Mouse (Mus musculus) embryonic fibroblast, embryonic 13.5 days (primary cell): Measurements from ENCODE around the gene Khk. TPM values are rescaled to one million over a fixed set of nuclear protein-coding genes. Genes with fewer than 3 reads are reported as not detected.

Experiments used
- H3K27ac ChIP-seq: 2 replicates; pipeline ENCODE4 v1.5.1; 2012; ENCODE audit warnings: low read length, control low read depth, inconsistent platforms; ENCODE audit not compliant: insufficient read depth
- H3K4me1 ChIP-seq: 2 replicates; pipeline ENCODE4 v1.6.1; 2011; ENCODE audit warnings: low read length; ENCODE audit not compliant: control insufficient read depth, insufficient read depth
- H3K4me3 ChIP-seq: 2 replicates; pipeline ENCODE4 v1.5.1; 2011; ENCODE audit warnings: mild to moderate bottlenecking, control low read depth, low read length; ENCODE audit not compliant: insufficient read depth
- CTCF ChIP-seq: IDR thresholded peaks from 2 replicates; pipeline ENCODE4 v1.5.1; 2011; ENCODE audit warnings: mild to moderate bottlenecking, control low read depth, low read length, moderate library complexity, borderline replicate concordance; ENCODE audit not compliant: insufficient read depth
- POLR2A ChIP-seq: IDR thresholded peaks from 2 replicates; pipeline ENCODE4 v1.6.1; 2011; ENCODE audit warnings: low read depth, mild to moderate bottlenecking, control low read depth, low read length, moderate library complexity
- polyA plus RNA-seq: library from polyadenylated mRNA; stranded (reverse); fragments of >200 nt; gene quantifications from 2 replicates; pipeline ENCODE4 v1.2.4, GENCODE M21; 2011; ENCODE audit warnings: low read depth; ENCODE audit not compliant: missing spikeins, insufficient read length

Khk gene
- polyA plus RNA-seq, 1 experiment: 12.4 TPM

DNA sequence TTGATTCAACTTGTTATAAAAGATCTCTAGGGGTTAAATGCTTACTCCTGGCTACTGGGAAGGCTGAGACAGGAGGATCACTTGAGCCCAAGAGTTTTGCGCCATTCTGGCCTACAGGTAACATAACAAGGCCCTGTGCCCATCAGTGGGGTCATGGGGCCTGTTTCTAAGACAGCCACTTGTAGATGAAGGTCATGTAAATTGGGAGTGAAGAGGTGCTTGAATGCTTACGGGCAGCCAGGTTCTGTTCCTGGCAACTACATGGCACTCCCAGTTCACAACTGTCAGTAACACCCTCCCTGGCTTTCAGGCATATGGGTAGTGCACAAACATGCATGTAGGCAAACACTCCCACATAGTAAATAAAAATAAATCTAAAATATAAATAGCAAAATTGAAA, 29.7 kb downstream of the Khk start:
- Histone ChIP-seq H3K27ac (no peak overlapping the region), H3K4me1 (peaks cover 2% of the 10 kb centered on the region; the same call in 1 of the 2 replicates), H3K4me3 (no peak overlapping the region)
- no peak for TF ChIP-seq POLR2A
- TF ChIP-seq CTCF: no peak

DNA sequence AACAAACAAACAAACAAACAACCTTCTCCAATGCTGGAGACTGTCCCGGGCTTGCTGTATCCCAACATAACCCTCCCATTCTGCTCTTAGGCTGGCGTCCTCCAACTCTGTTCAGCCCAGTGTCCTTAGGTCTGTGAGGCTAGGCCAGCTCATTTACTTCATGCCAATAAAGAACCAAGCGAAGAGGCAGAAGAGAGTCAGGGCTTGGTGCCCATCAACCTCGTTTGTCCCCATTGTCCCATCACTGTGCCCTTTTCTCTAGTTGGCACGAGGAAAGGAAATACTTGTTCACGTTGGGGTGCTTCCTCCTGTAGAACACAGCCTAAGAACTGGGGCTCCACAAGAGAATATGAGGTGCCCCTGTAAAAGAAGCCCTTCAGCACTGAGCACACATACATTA, 30.5 kb downstream of the Khk start:
- Histone ChIP-seq H3K4me3 (no peak overlapping the region), H3K27ac (no peak overlapping the region), H3K4me1 (no peaks in the 10 kb centered on the region)
- TF ChIP-seq CTCF (no peak), POLR2A (no peak)

DNA sequence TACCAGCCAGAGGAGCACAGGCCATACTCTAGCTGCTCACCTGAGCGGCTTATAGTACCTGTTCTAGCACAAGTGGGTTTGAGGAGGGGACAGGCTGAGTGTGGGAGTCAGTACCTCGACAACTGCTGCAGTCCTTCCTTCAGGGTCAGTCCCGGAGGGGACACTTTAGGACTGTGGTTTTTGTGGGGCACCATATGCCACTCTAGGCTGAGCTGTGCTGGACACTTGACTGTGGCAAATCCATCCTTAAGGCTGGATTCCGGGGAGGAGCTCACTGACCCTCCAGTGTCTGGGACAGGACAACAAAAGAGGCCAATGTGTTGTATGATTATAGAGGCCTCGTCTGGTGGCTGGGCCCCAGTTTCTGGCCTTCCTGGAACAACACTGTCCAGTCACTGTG, 31.3 kb downstream of the Khk start:
- Histone ChIP-seq H3K27ac (no peak overlapping the region), H3K4me1 (no peaks in the 10 kb centered on the region), H3K4me3 (no peak overlapping the region)
- TF ChIP-seq POLR2A (no peak), CTCF (no peak)

DNA sequence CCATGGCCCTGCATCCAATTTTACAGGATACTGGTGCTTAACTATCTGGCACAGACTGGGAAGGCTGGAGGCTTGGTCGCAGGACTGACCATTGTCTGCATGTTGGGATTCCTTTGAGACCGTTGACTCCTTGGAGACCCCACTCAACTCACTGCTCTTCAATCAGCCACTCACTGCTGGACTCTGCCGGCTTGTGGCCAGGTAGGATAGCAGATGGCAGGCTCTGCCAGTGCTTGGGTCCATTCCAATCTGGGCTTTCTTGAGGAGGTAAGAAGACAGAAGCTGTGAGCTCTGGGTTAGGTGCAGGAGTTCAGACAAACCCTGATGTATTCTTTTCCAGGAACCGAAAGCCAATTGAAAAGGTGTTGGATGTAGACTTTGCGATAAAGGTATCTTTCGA, 32.8 kb downstream of the Khk start:
- TF ChIP-seq CTCF (no peak), POLR2A (no peak)
- H3K4me1 ChIP-seq: peaks cover 5% of the 10 kb centered on the region; the same call in 1 of the 2 replicates
- no peak overlapping the region for H3K27ac ChIP-seq

DNA sequence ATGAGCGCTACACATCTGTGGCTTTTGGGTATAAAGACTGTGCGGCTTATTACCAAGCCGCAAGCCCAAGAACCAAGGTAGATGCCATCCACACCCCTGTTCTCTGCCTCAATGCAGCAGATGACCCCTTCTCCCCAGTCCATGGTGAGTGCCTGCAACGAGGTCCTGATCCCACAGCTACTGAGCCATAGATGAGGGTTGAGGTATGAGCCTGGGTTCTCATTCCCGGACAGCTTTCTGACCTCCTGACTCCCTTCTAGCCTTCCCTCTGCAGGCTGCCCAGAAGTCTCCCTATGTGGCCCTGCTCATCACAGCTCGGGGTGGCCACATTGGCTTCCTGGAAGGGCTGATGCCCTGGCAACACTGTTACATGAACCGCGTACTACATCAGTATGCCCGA, 33.3 kb downstream of the Khk start:
- Histone ChIP-seq H3K27ac (no peak overlapping the region), H3K4me3 (no peak overlapping the region), H3K4me1 (peaks cover 5% of the 10 kb centered on the region; the same call in 1 of the 2 replicates)
- TF ChIP-seq CTCF (no peak), POLR2A (no peak)

More for the DNA sequence above, 32.8 kb downstream of the Khk start:
- no peak overlapping the region for H3K4me3 ChIP-seq

DNA sequence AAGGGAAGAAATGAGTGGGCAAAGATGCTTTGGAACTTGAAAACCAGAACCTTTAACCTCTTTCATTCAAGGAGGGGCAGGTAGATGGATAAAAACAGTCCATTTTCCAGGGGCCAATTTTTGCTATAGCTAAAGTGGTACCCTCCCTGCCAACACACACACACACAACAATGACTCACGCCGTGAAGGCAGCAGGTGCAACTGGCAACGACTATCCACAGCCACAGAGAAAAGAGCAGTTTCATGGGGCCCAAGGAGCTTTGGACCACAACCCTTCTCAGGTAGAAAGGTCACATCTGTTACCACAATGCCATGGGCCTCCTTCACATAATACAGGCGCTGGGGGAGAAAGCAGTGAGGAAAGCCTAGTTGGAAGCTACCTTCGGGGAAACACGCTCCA, 34.5 kb downstream of the Khk start:
- Histone ChIP-seq H3K27ac (no peak overlapping the region), H3K4me3 (no peak overlapping the region), H3K4me1 (peaks cover 5% of the 10 kb centered on the region; the same call in 1 of the 2 replicates)
- TF ChIP-seq POLR2A (no peak), CTCF (no peak)

DNA sequence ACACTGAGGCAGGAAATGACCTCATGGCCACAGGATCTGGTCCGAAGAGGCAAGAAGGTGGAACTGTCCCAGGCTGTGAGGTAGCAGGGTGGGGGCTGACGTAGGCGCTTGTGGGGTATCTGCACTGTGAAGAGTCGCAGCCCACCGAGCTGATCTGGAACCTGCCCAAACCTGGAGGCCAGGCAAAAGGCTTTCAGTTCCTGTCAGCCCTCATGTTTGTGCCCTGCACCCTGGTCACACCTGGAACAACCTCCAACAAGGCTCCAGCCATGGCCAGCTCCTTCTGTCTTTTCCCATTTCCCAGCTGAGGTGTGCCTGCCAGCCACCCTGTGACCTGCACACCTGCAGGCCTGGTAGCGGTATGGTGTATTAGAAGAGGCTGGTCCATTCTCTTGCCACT, 36.7 kb downstream of the Khk start:
- Histone ChIP-seq H3K4me3 (no peak overlapping the region), H3K27ac (no peak overlapping the region), H3K4me1 (peaks cover 5% of the 10 kb centered on the region; the same call in 1 of the 2 replicates)
- no peak for TF ChIP-seq CTCF
- no peak for TF ChIP-seq POLR2A

DNA sequence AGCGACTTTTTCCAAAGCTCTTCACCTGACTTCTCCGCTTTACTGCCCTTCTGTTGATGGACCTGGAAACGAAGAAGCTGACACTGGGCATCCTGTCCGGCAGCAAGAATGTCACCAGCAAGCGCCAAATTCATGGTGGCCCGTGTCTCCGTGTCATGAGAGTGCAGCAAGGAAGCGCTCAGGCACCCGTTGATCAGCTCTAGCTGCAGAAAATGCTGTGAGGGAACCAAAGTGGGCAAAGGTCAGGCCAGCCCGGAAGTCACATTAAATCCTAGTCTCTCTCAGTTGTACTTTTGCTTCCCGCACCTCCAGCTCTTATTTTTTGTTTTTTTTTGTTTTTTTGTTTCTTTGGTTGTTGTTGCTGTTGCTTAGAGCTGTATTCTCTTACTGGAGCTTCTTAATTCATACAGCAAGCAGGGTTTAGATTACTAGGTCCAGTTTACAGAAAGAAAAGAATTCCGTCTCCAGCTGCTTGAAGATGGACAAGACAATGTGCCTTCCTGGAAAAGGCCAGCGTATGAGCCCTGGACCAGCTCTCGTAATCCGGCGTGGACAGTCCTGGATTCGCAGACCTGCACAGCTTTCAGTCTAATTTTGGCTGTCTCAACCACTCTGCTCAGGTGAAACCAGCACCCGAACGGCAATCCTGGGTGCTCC, 38.1 kb downstream of the Khk start:
- Histone ChIP-seq H3K27ac (no peak overlapping the region), H3K4me1 (peaks cover 5% of the 10 kb centered on the region; the same call in 1 of the 2 replicates), H3K4me3 (peak overlapping the region; percentile 90)
- TF ChIP-seq POLR2A (no peak), CTCF (no peak)

DNA sequence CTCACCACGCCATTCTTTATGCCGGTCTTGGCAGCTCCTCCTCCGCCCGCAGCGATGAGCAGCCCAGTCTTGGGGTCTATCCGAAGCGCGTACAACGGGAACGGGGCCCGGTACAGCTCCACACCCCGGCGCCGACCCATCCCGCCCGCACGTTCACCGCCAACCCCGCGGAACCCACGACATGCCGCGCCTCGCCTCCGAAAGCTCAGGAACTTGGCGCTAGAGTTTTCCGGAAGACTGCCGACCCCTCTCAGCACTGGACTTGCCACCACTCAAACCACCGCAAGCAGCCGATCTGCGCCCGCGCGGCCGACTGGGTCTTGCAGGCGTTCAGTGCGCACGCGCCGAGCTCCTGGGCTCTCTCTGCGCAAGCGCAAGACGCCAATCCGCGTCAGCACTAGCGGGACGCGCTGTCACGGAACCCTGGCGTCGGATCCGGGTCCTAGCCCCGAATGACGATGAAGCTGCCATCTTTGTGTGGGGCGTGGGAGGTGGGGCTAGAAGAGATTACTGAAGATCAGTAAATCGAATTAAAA, 38.8 kb downstream of the Khk start, which contains the start of gene Preb:
TSS of gene Preb (minus strand) at position 396 of the 536 bp plus-strand sequence.
- Histone ChIP-seq H3K4me3 (peak within 1 kb of the TSS; percentile 90), H3K4me1 (peaks cover 5% of the 10 kb centered on the region; the same call in 1 of the 2 replicates), H3K27ac (peak within 1 kb of the TSS; percentile 22)
- TF ChIP-seq POLR2A (peak; percentile 91), CTCF (no peak)

DNA sequence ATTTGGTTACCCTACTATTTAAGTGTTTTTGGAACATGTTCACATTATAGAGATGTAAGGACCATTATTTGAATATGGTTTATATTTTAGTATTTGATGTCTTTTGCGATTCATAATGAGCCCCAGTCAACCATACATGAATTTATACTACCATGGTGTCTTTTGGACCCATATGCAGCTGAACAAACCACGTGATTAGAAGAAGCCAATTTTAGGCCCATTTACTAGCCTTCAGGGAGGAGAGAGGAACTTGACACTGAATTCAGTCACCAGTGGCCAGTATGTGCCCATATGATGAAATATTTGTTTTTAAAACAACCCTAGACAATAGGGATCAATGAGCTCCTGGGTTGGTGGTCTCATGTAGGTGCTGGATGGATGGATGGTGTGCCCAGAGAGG, 39.6 kb downstream of the Khk start:
- Histone ChIP-seq H3K4me3 (no peak overlapping the region), H3K27ac (no peak overlapping the region), H3K4me1 (peaks cover 5% of the 10 kb centered on the region; the same call in 1 of the 2 replicates)
- no peak for TF ChIP-seq CTCF
- TF ChIP-seq POLR2A: no peak
